Mouse (Mus musculus): ENCODE results near the gene Magi1.

Gene Magi1

DNA sequence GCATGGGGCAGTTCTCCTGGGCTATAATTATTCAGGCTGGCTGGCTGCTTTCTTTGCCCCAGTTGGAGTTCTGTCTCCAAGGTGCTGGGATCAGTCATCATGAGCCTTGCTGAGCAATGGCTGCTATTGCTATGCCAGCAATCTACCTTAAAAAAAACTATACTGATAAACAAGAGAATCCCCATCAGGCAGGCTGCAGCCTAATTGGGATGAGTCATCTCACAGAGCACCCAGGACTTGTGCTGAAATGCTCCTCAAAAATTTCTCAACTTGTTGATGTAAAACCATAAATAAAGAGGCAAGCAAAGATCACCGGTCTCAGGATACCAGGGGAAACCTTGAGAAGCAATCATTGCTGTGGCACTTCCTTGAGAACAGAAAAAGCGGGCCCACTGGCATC, 141.2 kb downstream of the Magi1 start:
- H3K36me3 ChIP-seq (ENCODE audit: control insufficient read depth, insufficient read depth, low read length, poor library complexity, severe bottlenecking): no peaks in the 10 kb centered on the region
- DNase-seq (ENCODE audit: low read depth, low spot score): no peak
- no peaks in the 10 kb centered on the region for H3K27me3 ChIP-seq (ENCODE audit: control insufficient read depth, insufficient read depth, low read length, poor library complexity, severe bottlenecking)

DNA sequence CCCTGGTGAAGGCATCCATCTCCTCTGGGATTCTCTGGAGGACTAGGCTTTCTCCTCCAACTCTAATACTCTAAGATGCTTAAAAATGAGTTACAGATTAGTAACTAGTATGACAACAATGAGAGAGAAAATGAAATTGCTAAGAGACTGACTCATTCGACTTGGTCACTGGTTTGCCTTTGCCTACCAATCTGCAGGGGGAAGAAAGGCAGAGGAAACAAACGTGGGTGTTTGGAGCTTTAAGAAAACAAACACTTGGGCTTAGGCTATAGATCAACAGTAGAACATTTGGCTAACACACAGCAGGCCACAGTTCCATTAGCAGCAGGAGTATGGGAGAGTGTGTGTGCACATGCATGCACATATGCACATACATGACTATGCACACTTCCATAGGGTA, 142.2 kb downstream of the Magi1 start:
- no peaks in the 10 kb centered on the region for H3K36me3 ChIP-seq (ENCODE audit: control insufficient read depth, insufficient read depth, low read length, poor library complexity, severe bottlenecking)
- no peak for DNase-seq (ENCODE audit: low read depth, low spot score)

DNA sequence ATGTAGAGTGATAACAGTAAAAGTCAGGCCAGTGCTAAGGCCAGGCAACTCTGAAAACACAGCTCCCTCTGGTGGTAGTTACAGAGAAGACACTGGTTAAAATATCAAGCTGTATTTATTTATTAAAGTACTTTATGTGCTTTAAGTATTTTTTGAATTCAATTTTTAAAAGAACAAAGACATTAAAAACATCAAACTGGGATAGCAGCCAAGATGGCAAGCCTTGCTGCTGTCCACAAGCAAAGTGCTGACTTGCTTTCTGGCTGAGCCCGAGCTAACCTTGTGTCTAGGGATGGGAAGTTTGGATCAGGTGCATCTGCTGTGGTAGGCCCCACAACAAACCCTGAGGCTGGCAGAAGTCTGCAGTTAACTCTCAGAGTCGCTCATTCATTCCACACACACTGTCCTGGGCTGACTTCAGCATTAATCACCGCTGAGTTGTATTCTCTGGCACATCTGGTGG, 143.7 kb downstream of the Magi1 start:
- peak; percentile 1 for DNase-seq (ENCODE audit: low read depth, low spot score)
- Histone ChIP-seq H3K36me3 (ENCODE audit: control insufficient read depth, insufficient read depth, low read length, poor library complexity, severe bottlenecking) (no peaks in the 10 kb centered on the region), H3K27me3 (ENCODE audit: control insufficient read depth, insufficient read depth, low read length, poor library complexity, severe bottlenecking) (no peaks in the 10 kb centered on the region)

More for the DNA sequence above, 142.2 kb downstream of the Magi1 start:
- H3K27me3 ChIP-seq (ENCODE audit: control insufficient read depth, insufficient read depth, low read length, poor library complexity, severe bottlenecking): no peaks in the 10 kb centered on the region

- no peaks in the 10 kb centered on the region for H3K27me3 ChIP-seq (ENCODE audit: control insufficient read depth, insufficient read depth, low read length, poor library complexity, severe bottlenecking)
- no peaks in the 10 kb centered on the region for H3K36me3 ChIP-seq (ENCODE audit: control insufficient read depth, insufficient read depth, low read length, poor library complexity, severe bottlenecking)
- no peak for DNase-seq (ENCODE audit: low read depth, low spot score)
Observed at GRCm38 (mm10) chr6:94136693-94137092, 147.0 kb downstream of the Magi1 start.

DNA sequence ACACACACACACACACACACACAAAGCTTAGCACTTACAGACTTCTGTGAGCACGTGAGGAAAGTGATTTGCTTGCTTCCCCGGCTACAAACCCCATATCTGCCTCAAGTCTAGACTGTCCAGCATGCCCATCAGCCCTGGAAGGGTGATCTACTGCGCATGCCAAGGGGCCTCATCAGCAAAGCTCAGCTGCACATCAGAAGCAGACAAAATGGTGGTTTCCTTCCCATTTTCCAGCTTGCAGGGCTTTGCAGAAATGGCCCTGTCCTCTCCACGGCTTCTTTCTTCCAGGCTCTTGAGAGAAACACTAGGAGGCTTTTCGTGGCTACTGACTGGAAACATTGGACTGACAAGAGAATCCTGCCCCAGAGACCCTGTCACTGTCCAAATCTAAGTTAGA, 149.6 kb downstream of the Magi1 start:
- DNase-seq (ENCODE audit: low read depth, low spot score): no peak
- no peaks in the 10 kb centered on the region for H3K36me3 ChIP-seq (ENCODE audit: control insufficient read depth, insufficient read depth, low read length, poor library complexity, severe bottlenecking)
- H3K27me3 ChIP-seq (ENCODE audit: control insufficient read depth, insufficient read depth, low read length, poor library complexity, severe bottlenecking): no peaks in the 10 kb centered on the region

- H3K27me3 ChIP-seq (ENCODE audit: control insufficient read depth, insufficient read depth, low read length, poor library complexity, severe bottlenecking): no peaks in the 10 kb centered on the region
- H3K36me3 ChIP-seq (ENCODE audit: control insufficient read depth, insufficient read depth, low read length, poor library complexity, severe bottlenecking): no peaks in the 10 kb centered on the region
- DNase-seq (ENCODE audit: low read depth, low spot score): no peak
Observed at GRCm38 (mm10) chr6:94131999-94132398, 151.7 kb downstream of the Magi1 start.

DNA sequence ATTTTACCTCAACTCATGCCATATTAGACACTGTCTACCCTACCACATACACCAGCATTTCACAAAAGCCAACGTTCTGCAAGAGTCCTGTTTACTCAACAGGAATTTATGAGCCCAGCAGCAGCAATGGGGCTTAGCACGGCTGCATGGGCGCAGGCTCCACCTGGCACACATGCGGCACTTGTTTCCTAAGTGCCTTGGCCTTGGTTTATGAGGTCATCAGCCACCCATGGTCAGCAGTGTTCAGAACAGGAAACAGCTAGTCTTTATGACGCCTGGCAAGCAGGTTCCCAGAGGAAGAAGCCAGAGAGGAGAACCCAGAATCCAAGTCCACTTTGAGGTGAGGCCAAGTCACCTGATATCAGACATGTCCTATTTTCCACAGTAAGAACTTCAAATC, 153.3 kb downstream of the Magi1 start:
- H3K27me3 ChIP-seq (ENCODE audit: control insufficient read depth, insufficient read depth, low read length, poor library complexity, severe bottlenecking): no peaks in the 10 kb centered on the region
- no peak for DNase-seq (ENCODE audit: low read depth, low spot score)
- H3K36me3 ChIP-seq (ENCODE audit: control insufficient read depth, insufficient read depth, low read length, poor library complexity, severe bottlenecking): no peaks in the 10 kb centered on the region

- DNase-seq (ENCODE audit: low read depth, low spot score): no peak
- H3K27me3 ChIP-seq (ENCODE audit: control insufficient read depth, insufficient read depth, low read length, poor library complexity, severe bottlenecking): no peaks in the 10 kb centered on the region
- no peaks in the 10 kb centered on the region for H3K36me3 ChIP-seq (ENCODE audit: control insufficient read depth, insufficient read depth, low read length, poor library complexity, severe bottlenecking)
Observed at GRCm38 (mm10) chr6:94126763-94127162, 157.0 kb downstream of the Magi1 start.

DNA sequence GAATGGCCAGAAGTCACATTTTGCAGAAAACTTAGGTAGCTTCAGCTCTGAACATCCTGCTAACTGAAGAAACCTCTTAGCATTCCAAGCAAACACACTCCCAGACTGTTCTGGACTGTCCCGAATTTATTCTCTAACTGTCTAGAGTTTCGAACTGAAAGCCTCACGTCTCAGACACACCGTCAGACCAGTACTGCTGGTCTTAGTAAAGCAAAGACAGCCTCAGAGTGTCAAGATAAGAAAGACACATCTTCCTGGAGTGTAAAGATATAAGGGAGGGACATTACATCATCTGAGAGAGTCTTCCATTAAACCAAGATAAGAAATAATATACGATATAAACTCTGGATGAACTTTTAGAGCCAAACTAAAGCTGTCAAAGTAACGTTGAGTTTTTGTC, 158.6 kb downstream of the Magi1 start:
- no peaks in the 10 kb centered on the region for H3K27me3 ChIP-seq (ENCODE audit: control insufficient read depth, insufficient read depth, low read length, poor library complexity, severe bottlenecking)
- no peak for DNase-seq (ENCODE audit: low read depth, low spot score)
- no peaks in the 10 kb centered on the region for H3K36me3 ChIP-seq (ENCODE audit: control insufficient read depth, insufficient read depth, low read length, poor library complexity, severe bottlenecking)

DNA sequence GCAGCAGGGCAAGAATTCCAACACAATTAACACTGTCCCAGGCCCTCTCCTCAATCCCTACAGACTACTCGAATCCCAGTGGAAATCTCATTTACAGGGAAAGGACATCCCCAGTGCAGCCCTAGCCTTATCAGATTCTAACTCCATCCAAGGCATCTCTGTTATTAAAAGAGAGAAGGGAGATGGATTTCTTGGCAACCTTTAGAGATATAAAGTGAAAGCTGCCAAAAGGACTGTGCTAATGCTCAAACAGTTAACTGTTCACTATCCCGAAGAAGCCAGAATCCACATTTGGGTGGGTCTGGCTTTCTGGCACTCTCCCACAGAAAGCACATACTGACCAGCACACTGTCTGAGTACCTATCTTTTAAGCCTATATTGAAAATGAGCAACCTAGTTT, 159.4 kb downstream of the Magi1 start:
- H3K36me3 ChIP-seq (ENCODE audit: control insufficient read depth, insufficient read depth, low read length, poor library complexity, severe bottlenecking): no peaks in the 10 kb centered on the region
- no peak for DNase-seq (ENCODE audit: low read depth, low spot score)

DNA sequence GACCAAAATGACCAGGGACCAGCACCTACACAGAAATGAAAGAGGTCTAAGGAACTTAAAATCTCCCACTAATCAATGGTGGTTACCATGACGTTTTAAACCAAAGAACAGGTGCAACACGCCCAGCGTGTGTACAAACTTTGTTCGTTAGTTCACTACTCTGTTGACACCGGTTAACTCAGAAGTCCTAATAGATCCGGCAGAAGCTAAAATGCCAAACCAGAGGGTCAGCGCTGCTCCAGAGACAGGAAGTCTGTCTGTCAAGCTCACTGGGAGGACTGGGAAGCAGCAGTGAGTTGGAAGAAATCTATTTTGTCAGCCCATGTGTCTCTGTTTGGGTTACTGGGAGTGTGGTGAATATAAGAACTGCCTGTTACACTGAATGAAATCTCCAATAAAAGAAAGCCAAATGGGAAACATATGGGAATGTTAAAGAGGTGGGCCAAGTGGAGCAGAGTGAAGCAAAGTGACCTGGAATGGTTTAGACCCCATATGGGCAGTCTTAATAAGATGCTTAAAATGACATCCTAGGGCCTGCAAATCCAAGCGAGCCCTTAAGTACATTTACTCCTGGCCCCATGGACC, 161.1 kb downstream of the Magi1 start:
- Histone ChIP-seq H3K36me3 (ENCODE audit: control insufficient read depth, insufficient read depth, low read length, poor library complexity, severe bottlenecking) (no peaks in the 10 kb centered on the region), H3K27me3 (ENCODE audit: control insufficient read depth, insufficient read depth, low read length, poor library complexity, severe bottlenecking) (no peaks in the 10 kb centered on the region)
- DNase-seq (ENCODE audit: low read depth, low spot score): no peak

More for the DNA sequence above, 159.4 kb downstream of the Magi1 start:
- H3K27me3 ChIP-seq (ENCODE audit: control insufficient read depth, insufficient read depth, low read length, poor library complexity, severe bottlenecking): no peaks in the 10 kb centered on the region

DNA sequence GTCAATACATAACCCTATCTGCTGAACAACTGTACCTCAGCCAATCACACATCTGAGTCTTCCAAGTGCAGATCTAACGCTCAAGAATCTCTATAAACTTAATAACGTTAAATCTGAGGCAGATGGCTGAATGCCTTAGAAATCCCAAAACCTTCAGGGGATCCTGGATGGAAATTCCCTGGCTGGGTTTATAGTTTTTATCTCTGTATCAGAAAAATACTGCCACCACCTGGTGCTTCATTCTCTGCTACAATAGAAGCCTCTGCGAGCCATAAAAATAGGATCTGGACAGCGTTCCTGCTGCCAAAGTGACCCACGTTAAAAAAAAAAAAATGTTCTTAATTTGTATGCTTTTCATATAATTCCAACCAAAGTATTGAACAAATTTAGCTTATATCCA, 162.2 kb downstream of the Magi1 start:
- no peaks in the 10 kb centered on the region for H3K36me3 ChIP-seq (ENCODE audit: control insufficient read depth, insufficient read depth, low read length, poor library complexity, severe bottlenecking)
- no peak for DNase-seq (ENCODE audit: low read depth, low spot score)

DNA sequence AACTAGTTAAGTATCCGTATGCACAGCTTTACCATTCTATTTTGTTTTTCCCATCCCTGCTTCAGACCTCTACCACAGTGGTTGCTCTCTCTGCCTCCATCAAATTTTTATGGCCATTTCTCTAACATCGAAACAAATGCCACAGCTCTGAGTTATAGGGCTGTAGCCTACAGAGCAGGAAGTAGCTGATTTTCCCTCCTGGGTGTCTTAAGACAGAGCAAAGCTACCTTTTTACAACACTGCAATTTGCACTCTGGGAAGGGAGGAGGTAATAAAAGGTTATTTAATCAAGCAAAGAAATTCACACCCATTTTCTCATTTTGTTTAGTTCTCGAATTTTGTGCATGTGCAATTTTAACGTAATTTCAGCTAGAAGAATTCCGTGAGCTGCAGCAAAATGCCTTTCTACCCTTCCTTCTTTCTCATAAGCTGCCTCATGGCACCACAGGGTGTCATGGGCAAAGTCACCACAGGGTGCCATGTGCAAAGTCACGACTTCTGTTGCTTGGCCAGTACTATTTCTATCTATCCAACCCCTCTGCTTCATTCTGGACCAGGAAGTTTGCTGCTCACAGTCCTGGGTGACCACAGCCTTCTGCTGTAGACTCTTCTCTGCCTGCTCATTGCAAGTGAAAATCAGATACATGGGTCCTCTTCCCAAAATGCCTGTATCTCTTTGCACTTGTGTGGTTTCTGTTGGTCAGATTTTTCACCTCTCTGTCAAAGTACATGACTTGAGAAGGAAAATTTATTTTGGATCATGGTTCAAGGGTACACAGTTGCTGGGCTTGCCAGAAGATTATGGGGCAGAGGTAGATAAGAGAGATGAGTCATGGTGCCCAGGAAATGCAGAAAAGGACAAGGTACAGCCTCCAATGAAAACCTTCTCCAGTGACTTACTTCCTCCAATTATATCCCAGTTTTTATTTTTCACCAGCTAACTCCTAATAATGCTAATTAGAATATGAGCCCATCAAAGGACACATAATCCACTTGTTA, 167.0 kb downstream of the Magi1 start:
- Histone ChIP-seq H3K36me3 (ENCODE audit: control insufficient read depth, insufficient read depth, low read length, poor library complexity, severe bottlenecking) (no peaks in the 10 kb centered on the region), H3K27me3 (ENCODE audit: control insufficient read depth, insufficient read depth, low read length, poor library complexity, severe bottlenecking) (no peaks in the 10 kb centered on the region)
- DNase-seq (ENCODE audit: low read depth, low spot score): no peak

More for the DNA sequence above, 162.2 kb downstream of the Magi1 start:
- H3K27me3 ChIP-seq (ENCODE audit: control insufficient read depth, insufficient read depth, low read length, poor library complexity, severe bottlenecking): no peaks in the 10 kb centered on the region

DNA sequence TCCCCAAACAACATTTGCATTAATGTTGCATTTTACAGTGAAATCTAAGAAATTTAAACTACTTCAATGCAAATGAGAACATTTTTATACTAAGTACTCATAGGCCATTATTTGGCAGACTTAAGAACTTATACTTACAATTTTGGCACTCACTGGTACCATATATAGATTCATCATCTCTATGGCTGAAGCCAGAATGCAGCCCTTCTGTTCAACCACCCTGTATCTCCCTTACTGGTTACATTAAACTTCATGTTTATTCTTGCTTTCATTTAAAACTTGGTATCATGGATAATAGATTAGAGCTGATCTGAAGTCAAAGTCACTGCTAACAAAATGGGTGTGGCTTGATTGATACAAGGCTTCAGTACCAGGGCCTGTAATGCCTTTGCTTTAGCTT, 171.9 kb downstream of the Magi1 start:
- DNase-seq (ENCODE audit: low read depth, low spot score): no peak
- Histone ChIP-seq H3K27me3 (ENCODE audit: control insufficient read depth, insufficient read depth, low read length, poor library complexity, severe bottlenecking) (no peaks in the 10 kb centered on the region), H3K36me3 (ENCODE audit: control insufficient read depth, insufficient read depth, low read length, poor library complexity, severe bottlenecking) (no peaks in the 10 kb centered on the region)

DNA sequence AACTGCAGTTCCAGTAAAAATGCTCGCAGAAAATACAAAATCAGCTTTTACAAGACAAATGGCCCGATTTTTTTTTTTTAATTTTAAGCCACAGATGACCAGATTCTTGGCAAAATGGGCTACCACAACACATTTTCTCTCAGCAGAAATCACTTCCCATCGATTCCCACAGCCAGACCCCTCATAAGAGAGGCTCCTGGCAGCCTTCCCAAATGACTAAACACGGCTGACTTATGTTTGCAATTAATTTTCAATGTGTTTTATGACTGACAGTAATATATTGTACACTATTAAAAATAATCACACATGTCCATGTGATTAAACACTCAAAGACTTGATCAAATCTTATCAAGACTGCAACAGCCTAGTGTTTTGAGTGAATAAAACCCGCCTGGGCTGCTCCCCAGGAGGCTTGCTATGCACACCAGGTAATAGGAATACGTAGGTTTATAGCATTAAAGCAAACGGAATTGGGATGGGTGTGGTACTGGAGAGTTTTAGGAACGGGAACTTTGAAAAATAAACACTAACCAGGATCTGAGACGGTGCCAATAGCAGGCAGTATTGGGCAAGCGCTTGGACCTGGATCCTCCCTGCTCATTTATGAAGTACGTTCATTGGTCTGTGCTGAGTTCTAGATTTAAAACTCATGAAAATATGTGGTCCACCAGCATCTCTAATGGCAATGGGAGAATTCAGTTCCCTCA, 176.2 kb downstream of the Magi1 start:
- Histone ChIP-seq H3K36me3 (ENCODE audit: control insufficient read depth, insufficient read depth, low read length, poor library complexity, severe bottlenecking) (no peaks in the 10 kb centered on the region), H3K27me3 (ENCODE audit: control insufficient read depth, insufficient read depth, low read length, poor library complexity, severe bottlenecking) (no peaks in the 10 kb centered on the region)
- no peak for DNase-seq (ENCODE audit: low read depth, low spot score)

Data from splenic B cell, adult 2 months (primary cell).